Mouse (Mus musculus) right cerebral cortex, postnatal 10 days (tissue): ENCODE measurements at regions not wholly inside any gene's neighbourhood (a gene's known extent, or its start where the extent isn't known, plus 50 kb on each side); places are given as distances from the start of the nearest gene placed in this dataset.
A peak's percentile ranks its signal among the peaks of the same experiment; 100 is the strongest.

Experiments used
- DNase-seq, 2 experiments: peaks; one replicate each; pipeline ENCODE4 v3.0.0; 2021; ENCODE audit warnings: low spot score in 2 of 2

GRCm38 (mm10) chr15:62290687-62291086 is 1367.9 kb upstream of the A1bg start:
- DNase-seq, result no peak

GRCm38 (mm10) chr15:62286666-62287655 is 1364.1 kb upstream of the A1bg start:
- no peak for DNase-seq

GRCm38 (mm10) chr15:62284606-62285531 is 1362.1 kb upstream of the A1bg start:
- no peak for DNase-seq

- no peak for DNase-seq
Observed at GRCm38 (mm10) chr15:62283661-62284429, 1361.0 kb upstream of the A1bg start.

GRCm38 (mm10) chr15:62282646-62283045 is 1359.8 kb upstream of the A1bg start:
- no peak for DNase-seq

- no peak for DNase-seq
Observed at GRCm38 (mm10) chr15:62282116-62282515, 1359.3 kb upstream of the A1bg start.

- no peak for DNase-seq
Observed at GRCm38 (mm10) chr15:62279526-62279925, 1356.7 kb upstream of the A1bg start.

GRCm38 (mm10) chr15:62274818-62275217 is 1352.0 kb upstream of the A1bg start:
- no peak for DNase-seq

- DNase-seq, result no peak
Observed at GRCm38 (mm10) chr15:62273855-62274488, 1351.2 kb upstream of the A1bg start.

GRCm38 (mm10) chr15:62272755-62273154 is 1349.9 kb upstream of the A1bg start:
- no peak for DNase-seq

GRCm38 (mm10) chr15:62271428-62271827 is 1348.6 kb upstream of the A1bg start:
- no peak for DNase-seq

GRCm38 (mm10) chr15:62268189-62268588 is 1345.4 kb upstream of the A1bg start:
- DNase-seq, result no peak

- no peak for DNase-seq
Observed at GRCm38 (mm10) chr15:62267536-62267935, 1344.7 kb upstream of the A1bg start.

GRCm38 (mm10) chr15:62266025-62266424 is 1343.2 kb upstream of the A1bg start:
- DNase-seq, result no peak

GRCm38 (mm10) chr15:62265484-62265937 is 1342.7 kb upstream of the A1bg start:
- no peak for DNase-seq

- DNase-seq, result no peak
Observed at GRCm38 (mm10) chr15:62264966-62265365, 1342.2 kb upstream of the A1bg start.

- DNase-seq, result no peak
Observed at GRCm38 (mm10) chr15:62264183-62264582, 1341.4 kb upstream of the A1bg start.

- no peak for DNase-seq
Observed at GRCm38 (mm10) chr15:62262487-62262886, 1339.7 kb upstream of the A1bg start.

- DNase-seq, result peak in 1 of 2 experiments; percentile 25
Observed at GRCm38 (mm10) chr15:62261520-62261919, 1338.7 kb upstream of the A1bg start.

GRCm38 (mm10) chr15:62258611-62259010 is 1335.8 kb upstream of the A1bg start:
- no peak for DNase-seq

- DNase-seq, result peak; percentile 37 to 44
Observed at GRCm38 (mm10) chr15:62257955-62258354, 1335.1 kb upstream of the A1bg start.
